Mouse (Mus musculus) limb, embryonic 13.5 days (tissue): ENCODE measurements around the gene Ttll5. TPM values are rescaled to one million over a fixed set of nuclear protein-coding genes. Genes with fewer than 3 reads are reported as not detected.

Source experiments
- ATAC-seq: fragments of 200-750 bp; cut with Nextera tagmentation; 2 replicates; pipeline ENCODE4 v1.8.0; 2017; ENCODE audit warnings: low read depth, moderate number of reproducible peaks, moderate TSS enrichment; ENCODE audit not compliant: low FRiP score
- H3K27ac ChIP-seq: fragments of 300-500 bp; sonication (generic); 2 replicates; pipeline ENCODE4 v1.5.1; 2015; ENCODE audit warnings: inconsistent platforms, mild to moderate bottlenecking, moderate library complexity
- H3K27me3 ChIP-seq: fragments of 300-500 bp; sonication (generic); 2 replicates; pipeline ENCODE4 v1.6.1; 2015; ENCODE audit warnings: mild to moderate bottlenecking, inconsistent platforms
- H3K36me3 ChIP-seq: fragments of 300-500 bp; sonication (generic); 2 replicates; pipeline ENCODE4 v1.6.1; 2015; ENCODE audit warnings: inconsistent platforms, mild to moderate bottlenecking, moderate library complexity
- H3K4me1 ChIP-seq: fragments of 300-500 bp; sonication (generic); 2 replicates; pipeline ENCODE4 v1.6.1; 2015; ENCODE audit warnings: inconsistent platforms
- H3K4me2 ChIP-seq: fragments of 300-500 bp; sonication (generic); replicated peaks from 2 replicates; pipeline ENCODE4 v1.6.1; 2015; ENCODE audit warnings: inconsistent platforms, mild to moderate bottlenecking, moderate library complexity
- H3K4me3 ChIP-seq: fragments of 300-500 bp; sonication (generic); 2 replicates; pipeline ENCODE4 v1.5.1; 2015; ENCODE audit warnings: moderate library complexity, mild to moderate bottlenecking, inconsistent platforms
- H3K9ac ChIP-seq: fragments of 300-500 bp; sonication (generic); 2 replicates; pipeline ENCODE4 v1.6.1; 2015; ENCODE audit warnings: mild to moderate bottlenecking, inconsistent platforms
- H3K9me3 ChIP-seq: fragments of 300-500 bp; sonication (generic); 2 replicates; pipeline ENCODE4 v1.6.1; 2016; ENCODE audit warnings: inconsistent platforms
- WGBS: fragments of 180-500 bp; shearing (Covaris S2); methylation state at CpG from one replicate; pipeline ENCODE4 v1.1.7; 2015; 5-methylcytosine and 5-hydroxymethylcytosine counted together
- polyA plus RNA-seq: library from polyadenylated mRNA; unstranded; fragments of >200 nt; fragmentation: Nextera tagmentation; extraction: Ambion mirVana; gene quantifications from 2 replicates; pipeline ENCODE4 v1.2.1, GENCODE M21; 2015

The Ttll5 gene
- polyA plus RNA-seq, 1 experiment from 2014 or later, result 13.8 TPM

- 99% methylated on average over 2 of the region's 2 CpGs for WGBS
- no peak for ATAC-seq
- Histone ChIP-seq H3K9ac (no peak overlapping the region), H3K27me3 (no peaks in the 10 kb centered on the region), H3K4me3 (no peak overlapping the region), H3K9me3 (no peaks in the 10 kb centered on the region; the same call in 1 of the 2 replicates), H3K36me3 (peaks cover 12% of the 10 kb centered on the region), H3K27ac (no peak overlapping the region), H3K4me1 (peaks cover 15% of the 10 kb centered on the region; the same call in 1 of the 2 replicates), H3K4me2 (no peak overlapping the region)
Observed at GRCm38 (mm10) chr12:86046776-86047175, 222.3 kb downstream of the Ttll5 start.

- H3K27ac ChIP-seq, result no peak overlapping the region
- no peak overlapping the region for H3K4me2 ChIP-seq
- no peaks in the 10 kb centered on the region; the same call in 1 of the 2 replicates for H3K9me3 ChIP-seq
- peaks cover 15% of the 10 kb centered on the region; the same call in 1 of the 2 replicates for H3K4me1 ChIP-seq
- ATAC-seq, result no peak
- no peaks in the 10 kb centered on the region for H3K27me3 ChIP-seq
- H3K4me3 ChIP-seq, result no peak overlapping the region
- H3K36me3 ChIP-seq, result peaks cover 11% of the 10 kb centered on the region
- WGBS, result 82% methylated on average over 8 of the region's 8 CpGs
- H3K9ac ChIP-seq, result no peak overlapping the region
Observed at GRCm38 (mm10) chr12:86047376-86047775, 222.9 kb downstream of the Ttll5 start.

- Histone ChIP-seq H3K9me3 (no peaks in the 10 kb centered on the region), H3K36me3 (no peaks in the 10 kb centered on the region), H3K4me2 (no peak overlapping the region), H3K4me1 (peaks cover 15% of the 10 kb centered on the region; the same call in 1 of the 2 replicates), H3K4me3 (no peak overlapping the region), H3K9ac (no peak overlapping the region), H3K27me3 (no peaks in the 10 kb centered on the region), H3K27ac (no peak overlapping the region)
- no peak for ATAC-seq
- 45% methylated on average over 6 of the region's 6 CpGs for WGBS
Observed at GRCm38 (mm10) chr12:86049813-86050212, 225.4 kb downstream of the Ttll5 start.

GRCm38 (mm10) chr12:86051477-86051876, 227.0 kb downstream of the Ttll5 start:
- no peak for ATAC-seq
- peaks cover 16% of the 10 kb centered on the region for H3K36me3 ChIP-seq
- H3K4me2 ChIP-seq, result no peak overlapping the region
- 90% methylated on average over 5 of the region's 5 CpGs for WGBS
- H3K27me3 ChIP-seq, result no peaks in the 10 kb centered on the region
- peaks cover 15% of the 10 kb centered on the region; the same call in 1 of the 2 replicates for H3K4me1 ChIP-seq
- no peak overlapping the region for H3K27ac ChIP-seq
- no peak overlapping the region for H3K9ac ChIP-seq
- no peak overlapping the region for H3K4me3 ChIP-seq
- no peaks in the 10 kb centered on the region for H3K9me3 ChIP-seq

GRCm38 (mm10) chr12:86055306-86055705, 230.8 kb downstream of the Ttll5 start:
- 0 out of 2 replicates have a peak, but pooled peaks cover 7% of the 10 kb centered on the region for H3K4me1 ChIP-seq
- no peak overlapping the region for H3K4me3 ChIP-seq
- H3K9me3 ChIP-seq, result no peaks in the 10 kb centered on the region
- no peak for ATAC-seq
- no peak overlapping the region for H3K27ac ChIP-seq
- H3K4me2 ChIP-seq, result no peak overlapping the region
- peaks cover 48% of the 10 kb centered on the region for H3K36me3 ChIP-seq
- H3K27me3 ChIP-seq, result no peaks in the 10 kb centered on the region
- WGBS, result 93% methylated on average over 2 of the region's 2 CpGs
- no peak overlapping the region for H3K9ac ChIP-seq

GRCm38 (mm10) chr12:86056976-86057375, 232.5 kb downstream of the Ttll5 start:
- ATAC-seq, result no peak
- Histone ChIP-seq H3K36me3 (peaks cover 62% of the 10 kb centered on the region), H3K4me1 (no peaks in the 10 kb centered on the region), H3K27ac (no peak overlapping the region), H3K4me2 (no peak overlapping the region), H3K9me3 (no peaks in the 10 kb centered on the region), H3K4me3 (no peak overlapping the region), H3K27me3 (no peaks in the 10 kb centered on the region), H3K9ac (no peak overlapping the region)
- WGBS, result 84% methylated on average over 8 of the region's 8 CpGs

GRCm38 (mm10) chr12:86057516-86057915, 233.1 kb downstream of the Ttll5 start:
- peaks cover 67% of the 10 kb centered on the region for H3K36me3 ChIP-seq
- H3K27ac ChIP-seq, result no peak overlapping the region
- no peaks in the 10 kb centered on the region for H3K4me1 ChIP-seq
- no peak for ATAC-seq
- H3K4me2 ChIP-seq, result no peak overlapping the region
- no peaks in the 10 kb centered on the region for H3K27me3 ChIP-seq
- no peak overlapping the region for H3K9ac ChIP-seq
- no peak overlapping the region for H3K4me3 ChIP-seq
- H3K9me3 ChIP-seq, result no peaks in the 10 kb centered on the region
- WGBS, result 84% methylated on average over 8 of the region's 8 CpGs

GRCm38 (mm10) chr12:86059341-86059740, 234.9 kb downstream of the Ttll5 start:
- WGBS, result 88% methylated on average over 6 of the region's 6 CpGs
- no peaks in the 10 kb centered on the region for H3K27me3 ChIP-seq
- no peak overlapping the region for H3K4me2 ChIP-seq
- no peak overlapping the region for H3K4me3 ChIP-seq
- no peak for ATAC-seq
- H3K27ac ChIP-seq, result no peak overlapping the region
- H3K9ac ChIP-seq, result no peak overlapping the region
- no peaks in the 10 kb centered on the region for H3K9me3 ChIP-seq
- H3K36me3 ChIP-seq, result peaks cover 85% of the 10 kb centered on the region
- no peaks in the 10 kb centered on the region for H3K4me1 ChIP-seq

GRCm38 (mm10) chr12:86064796-86065195, 240.3 kb downstream of the Ttll5 start:
- Histone ChIP-seq H3K27ac (no peak overlapping the region), H3K4me2 (no peak overlapping the region), H3K36me3 (peaks cover 91% of the 10 kb centered on the region), H3K9me3 (no peaks in the 10 kb centered on the region), H3K4me3 (no peak overlapping the region), H3K4me1 (peaks cover 10% of the 10 kb centered on the region), H3K27me3 (no peaks in the 10 kb centered on the region), H3K9ac (no peak overlapping the region)
- no peak for ATAC-seq

GRCm38 (mm10) chr12:86071432-86071831, 247.0 kb downstream of the Ttll5 start:
- no peak for ATAC-seq
- 69% methylated on average over 6 of the region's 6 CpGs for WGBS
- H3K4me3 ChIP-seq, result no peak overlapping the region
- no peaks in the 10 kb centered on the region for H3K27me3 ChIP-seq
- no peak overlapping the region for H3K27ac ChIP-seq
- peaks cover 78% of the 10 kb centered on the region for H3K36me3 ChIP-seq
- no peak overlapping the region for H3K4me2 ChIP-seq
- H3K9me3 ChIP-seq, result no peaks in the 10 kb centered on the region
- peaks cover 44% of the 10 kb centered on the region for H3K4me1 ChIP-seq
- H3K9ac ChIP-seq, result no peak overlapping the region

- Histone ChIP-seq H3K9ac (no peak overlapping the region), H3K27me3 (no peaks in the 10 kb centered on the region), H3K9me3 (no peaks in the 10 kb centered on the region), H3K4me1 (peaks cover 52% of the 10 kb centered on the region), H3K27ac (no peak overlapping the region), H3K36me3 (peaks cover 45% of the 10 kb centered on the region), H3K4me2 (peak overlapping the region; percentile 97), H3K4me3 (no peak overlapping the region)
- no peak for ATAC-seq
- WGBS, result 89% methylated on average over 12 of the region's 12 CpGs
Observed at GRCm38 (mm10) chr12:86074681-86075080, 250.2 kb downstream of the Ttll5 start.

GRCm38 (mm10) chr12:86075358-86075757, 250.9 kb downstream of the Ttll5 start:
- Histone ChIP-seq H3K4me2 (peak overlapping the region; percentile 97), H3K4me3 (peak overlapping the region; percentile 58), H3K27me3 (no peaks in the 10 kb centered on the region), H3K9ac (peak overlapping the region; percentile 78), H3K36me3 (peaks cover 38% of the 10 kb centered on the region), H3K4me1 (peaks cover 58% of the 10 kb centered on the region), H3K9me3 (no peaks in the 10 kb centered on the region), H3K27ac (no peak overlapping the region)
- ATAC-seq, result no peak
- 88% methylated on average over 7 of the region's 7 CpGs for WGBS

- WGBS, result 6% methylated on average over 13 of the region's 13 CpGs
- H3K4me1 ChIP-seq, result peaks cover 58% of the 10 kb centered on the region
- H3K27ac ChIP-seq, result no peak overlapping the region
- H3K27me3 ChIP-seq, result no peaks in the 10 kb centered on the region
- no peaks in the 10 kb centered on the region for H3K9me3 ChIP-seq
- H3K4me3 ChIP-seq, result peak overlapping the region; percentile 58
- peak overlapping the region; percentile 78 for H3K9ac ChIP-seq
- H3K4me2 ChIP-seq, result peak overlapping the region; percentile 97
- H3K36me3 ChIP-seq, result peaks cover 28% of the 10 kb centered on the region
- ATAC-seq, result no peak
Observed at GRCm38 (mm10) chr12:86076321-86076901, 252.0 kb downstream of the Ttll5 start.
